Mouse (Mus musculus): ENCODE results near the gene Ccdc97.

- TF ChIP-seq CTCF (IDR thresholded peaks at IDR 0.05; ENCODE audit: low read depth) (no peak), EP300 (IDR thresholded peaks at IDR 0.05; ENCODE audit: low read depth) (no peak)
These were observed 44.6 kb downstream of the Ccdc97 start for GRCm38 (mm10) chr7:25674297-25674696.
